Mouse (Mus musculus) kidney, embryonic 14.5 days (tissue): Measurements from ENCODE around the gene Tdrd6. TPM values are rescaled to one million over a fixed set of nuclear protein-coding genes. Genes with fewer than 3 reads are reported as not detected.

ENCODE experiments used
- ATAC-seq: fragments of 200-750 bp; cut with Nextera tagmentation; 2 replicates; pipeline ENCODE4 v1.8.0; 2017; ENCODE audit warnings: moderate number of reproducible peaks, mild to moderate bottlenecking, moderate TSS enrichment, moderate library complexity; ENCODE audit not compliant: low FRiP score, low TSS enrichment
- H3K27ac ChIP-seq: fragments of 300-500 bp; sonication (generic); 2 replicates; pipeline ENCODE4 v1.5.1; 2014; ENCODE audit warnings: low read depth, mild to moderate bottlenecking, low read length, moderate library complexity, mixed read lengths
- H3K27me3 ChIP-seq: fragments of 300-500 bp; sonication (generic); 2 replicates; pipeline ENCODE4 v1.6.1; 2014; ENCODE audit warnings: mild to moderate bottlenecking, low read length; ENCODE audit not compliant: control insufficient read depth, insufficient read depth
- H3K36me3 ChIP-seq: fragments of 300-500 bp; sonication (generic); 2 replicates; pipeline ENCODE4 v1.6.1; 2014; ENCODE audit warnings: low read length, mixed read lengths; ENCODE audit not compliant: control insufficient read depth, insufficient read depth
- H3K4me1 ChIP-seq: fragments of 300-500 bp; sonication (generic); 2 replicates; pipeline ENCODE4 v1.6.1; 2014; ENCODE audit warnings: low read length, mixed read lengths; ENCODE audit not compliant: control insufficient read depth, insufficient read depth
- H3K4me2 ChIP-seq: fragments of 300-500 bp; sonication (generic); replicated peaks from 2 replicates; pipeline ENCODE4 v1.6.1; 2014; ENCODE audit warnings: low read depth, mild to moderate bottlenecking, low read length
- H3K4me3 ChIP-seq: fragments of 300-500 bp; sonication (generic); 2 replicates; pipeline ENCODE4 v1.5.1; 2014; ENCODE audit warnings: mild to moderate bottlenecking, low read length
- H3K9ac ChIP-seq: fragments of 300-500 bp; sonication (generic); 2 replicates; pipeline ENCODE4 v1.6.1; 2014; ENCODE audit warnings: low read depth, mild to moderate bottlenecking, low read length, moderate library complexity
- H3K9me3 ChIP-seq: fragments of 300-500 bp; sonication (generic); 2 replicates; pipeline ENCODE4 v1.6.1; 2016; ENCODE audit warnings: low read length; ENCODE audit not compliant: control insufficient read depth
- WGBS: fragments of 180-500 bp; shearing (Covaris S2); extraction: QIAGEN DNeasy Blood & Tissue Kit; methylation state at CpG from one replicate; pipeline ENCODE4 v1.1.7; 2014; 5-methylcytosine and 5-hydroxymethylcytosine counted together
- polyA plus RNA-seq: library from polyadenylated mRNA; unstranded; fragments of >200 nt; fragmentation: Nextera tagmentation; extraction: Ambion mirVana; gene quantifications from 2 replicates; pipeline ENCODE4 v1.2.1, GENCODE M21; 2014

Gene Tdrd6
- polyA plus RNA-seq, 1 experiment from 2014 or later, result not detected

- Histone ChIP-seq H3K27ac (no peak overlapping the region), H3K27me3 (peaks cover 33% of the 10 kb centered on the region), H3K4me2 (peak overlapping the region; percentile 73), H3K36me3 (no peaks in the 10 kb centered on the region), H3K9me3 (no peaks in the 10 kb centered on the region; the same call in 1 of the 2 replicates), H3K9ac (no peak overlapping the region), H3K4me1 (peaks cover 8% of the 10 kb centered on the region; the same call in 1 of the 2 replicates), H3K4me3 (peak overlapping the region; percentile 42)
- ATAC-seq, result peak; percentile 46; the same call in 1 of the 2 replicates
- WGBS, result 17% methylated on average over 24 of the region's 24 CpGs
These were observed 1.0 kb downstream of the Tdrd6 start for GRCm38 (mm10) chr17:43629026-43629495.

- Histone ChIP-seq H3K4me1 (peaks cover 8% of the 10 kb centered on the region; the same call in 1 of the 2 replicates), H3K36me3 (no peaks in the 10 kb centered on the region), H3K9me3 (no peaks in the 10 kb centered on the region; the same call in 1 of the 2 replicates), H3K4me3 (no peak overlapping the region), H3K27me3 (peaks cover 33% of the 10 kb centered on the region), H3K4me2 (no peak overlapping the region), H3K27ac (no peak overlapping the region), H3K9ac (no peak overlapping the region)
- ATAC-seq, result no peak
- WGBS, result 94% methylated on average over 10 of the region's 10 CpGs
These were observed 1.9 kb downstream of the Tdrd6 start for GRCm38 (mm10) chr17:43628246-43628645.

GRCm38 (mm10) chr17:43622076-43622475, 8.0 kb downstream of the Tdrd6 start:
- H3K27ac ChIP-seq, result no peak overlapping the region
- H3K36me3 ChIP-seq, result no peaks in the 10 kb centered on the region
- no peak overlapping the region for H3K9ac ChIP-seq
- 86% methylated on average over 10 of the region's 10 CpGs for WGBS
- H3K9me3 ChIP-seq, result no peaks in the 10 kb centered on the region; the same call in 1 of the 2 replicates
- no peaks in the 10 kb centered on the region for H3K4me1 ChIP-seq
- no peaks in the 10 kb centered on the region for H3K27me3 ChIP-seq
- no peak overlapping the region for H3K4me2 ChIP-seq
- no peak overlapping the region for H3K4me3 ChIP-seq
- ATAC-seq, result no peak

- no peak overlapping the region for H3K27ac ChIP-seq
- no peaks in the 10 kb centered on the region for H3K27me3 ChIP-seq
- no peak overlapping the region for H3K9ac ChIP-seq
- H3K4me1 ChIP-seq, result no peaks in the 10 kb centered on the region
- H3K36me3 ChIP-seq, result no peaks in the 10 kb centered on the region
- no peak overlapping the region for H3K4me2 ChIP-seq
- no peaks in the 10 kb centered on the region for H3K9me3 ChIP-seq
- ATAC-seq, result no peak
- H3K4me3 ChIP-seq, result no peak overlapping the region
- 88% methylated on average over 9 of the region's 9 CpGs for WGBS
These were observed 10.9 kb downstream of the Tdrd6 start for GRCm38 (mm10) chr17:43619156-43619555.

- no peak overlapping the region for H3K27ac ChIP-seq
- WGBS, result 80% methylated on average over 3 of the region's 3 CpGs
These were observed 17.9 kb downstream of the Tdrd6 start for GRCm38 (mm10) chr17:43612221-43612620.

GRCm38 (mm10) chr17:43611586-43611985, 18.5 kb downstream of the Tdrd6 start:
- ATAC-seq, result no peak
- Histone ChIP-seq H3K27me3 (no peaks in the 10 kb centered on the region), H3K27ac (no peak overlapping the region), H3K9ac (no peak overlapping the region), H3K36me3 (no peaks in the 10 kb centered on the region), H3K4me2 (no peak overlapping the region), H3K4me1 (no peaks in the 10 kb centered on the region), H3K4me3 (no peak overlapping the region), H3K9me3 (no peaks in the 10 kb centered on the region)
- WGBS, result 22% methylated on average over 7 of the region's 7 CpGs

More at GRCm38 (mm10) chr17:43612221-43612620, 17.9 kb downstream of the Tdrd6 start:
- Histone ChIP-seq H3K4me2 (no peak overlapping the region), H3K4me1 (no peaks in the 10 kb centered on the region), H3K27me3 (no peaks in the 10 kb centered on the region), H3K9me3 (no peaks in the 10 kb centered on the region), H3K9ac (no peak overlapping the region), H3K4me3 (no peak overlapping the region), H3K36me3 (no peaks in the 10 kb centered on the region)
- ATAC-seq, result no peak

GRCm38 (mm10) chr17:43606704-43607103, 23.4 kb downstream of the Tdrd6 start:
- ATAC-seq, result 0 out of 2 replicates have a peak, but pooled peaks have one; percentile 43
- H3K4me2 ChIP-seq, result no peak overlapping the region
- H3K27me3 ChIP-seq, result no peaks in the 10 kb centered on the region
- H3K27ac ChIP-seq, result no peak overlapping the region
- no peaks in the 10 kb centered on the region for H3K9me3 ChIP-seq
- H3K36me3 ChIP-seq, result no peaks in the 10 kb centered on the region
- 19% methylated on average over 3 of the region's 3 CpGs for WGBS
- H3K4me1 ChIP-seq, result no peaks in the 10 kb centered on the region
- no peak overlapping the region for H3K4me3 ChIP-seq
- H3K9ac ChIP-seq, result no peak overlapping the region

- WGBS, result 62% methylated on average over 4 of the region's 4 CpGs
- Histone ChIP-seq H3K27ac (no peak overlapping the region), H3K27me3 (no peaks in the 10 kb centered on the region), H3K4me2 (no peak overlapping the region), H3K36me3 (no peaks in the 10 kb centered on the region; the same call in 1 of the 2 replicates), H3K9ac (no peak overlapping the region), H3K4me3 (no peak overlapping the region), H3K9me3 (0 out of 2 replicates have a peak, but pooled peaks cover 3% of the 10 kb centered on the region), H3K4me1 (no peaks in the 10 kb centered on the region)
- no peak for ATAC-seq
These were observed 31.4 kb downstream of the Tdrd6 start for GRCm38 (mm10) chr17:43598706-43599105.

- Histone ChIP-seq H3K4me2 (no peak overlapping the region), H3K9ac (no peak overlapping the region), H3K4me1 (no peaks in the 10 kb centered on the region), H3K9me3 (0 out of 2 replicates have a peak, but pooled peaks cover 3% of the 10 kb centered on the region), H3K36me3 (no peaks in the 10 kb centered on the region; the same call in 1 of the 2 replicates), H3K4me3 (no peak overlapping the region), H3K27ac (no peak overlapping the region), H3K27me3 (no peaks in the 10 kb centered on the region)
- 97% methylated on average over 2 of the region's 2 CpGs for WGBS
- ATAC-seq, result no peak
These were observed 32.4 kb downstream of the Tdrd6 start for GRCm38 (mm10) chr17:43597742-43598141.
